Mouse (Mus musculus) kidney, embryonic 16.5 days (tissue): ENCODE data around the gene Ech1. TPM values are rescaled to one million over a fixed set of nuclear protein-coding genes. Genes with fewer than 3 reads are reported as not detected.

ENCODE experiments used
- ATAC-seq: fragments of 200-750 bp; cut with Nextera tagmentation; 2 replicates; pipeline ENCODE4 v1.8.0; 2017; ENCODE audit warnings: moderate TSS enrichment; ENCODE audit not compliant: low FRiP score, low TSS enrichment
- H3K27ac ChIP-seq: fragments of 300-500 bp; sonication (generic); 2 replicates; pipeline ENCODE4 v1.5.1; 2014; ENCODE audit warnings: low read length
- H3K27me3 ChIP-seq: fragments of 300-500 bp; sonication (generic); 2 replicates; pipeline ENCODE4 v1.6.1; 2014; ENCODE audit warnings: low read length, control low read depth, mixed read lengths; ENCODE audit not compliant: insufficient read depth
- H3K36me3 ChIP-seq: fragments of 300-500 bp; sonication (generic); 2 replicates; pipeline ENCODE4 v1.6.1; 2014; ENCODE audit warnings: low read length, control low read depth, mixed read lengths; ENCODE audit not compliant: insufficient read depth
- H3K4me1 ChIP-seq: fragments of 300-500 bp; sonication (generic); 2 replicates; pipeline ENCODE4 v1.6.1; 2014; ENCODE audit warnings: low read length, control low read depth, mixed read lengths; ENCODE audit not compliant: insufficient read depth
- H3K4me2 ChIP-seq: fragments of 300-500 bp; sonication (generic); replicated peaks from 2 replicates; pipeline ENCODE4 v1.6.1; 2014; ENCODE audit warnings: low read depth, low read length
- H3K4me3 ChIP-seq: fragments of 300-500 bp; sonication (generic); 2 replicates; pipeline ENCODE4 v1.5.1; 2014; ENCODE audit warnings: mild to moderate bottlenecking, low read length
- H3K9ac ChIP-seq: fragments of 300-500 bp; sonication (generic); replicated peaks from 2 replicates; pipeline ENCODE4 v1.6.1; 2014; ENCODE audit warnings: low read length
- H3K9me3 ChIP-seq: fragments of 300-500 bp; sonication (generic); 2 replicates; pipeline ENCODE4 v1.6.1; 2016; ENCODE audit warnings: low read length, control low read depth
- WGBS: fragments of 180-500 bp; shearing (Covaris S2); extraction: QIAGEN DNeasy Blood & Tissue Kit; methylation state at CpG from one replicate; pipeline ENCODE4 v1.1.7; 2014; 5-methylcytosine and 5-hydroxymethylcytosine counted together
- polyA plus RNA-seq: library from polyadenylated mRNA; unstranded; fragments of >200 nt; fragmentation: Nextera tagmentation; extraction: Ambion mirVana; gene quantifications from 2 replicates; pipeline ENCODE4 v1.2.1, GENCODE M21; 2015

Ech1 gene
- polyA plus RNA-seq, result 198 and 214 TPM in 2 replicates

DNA sequence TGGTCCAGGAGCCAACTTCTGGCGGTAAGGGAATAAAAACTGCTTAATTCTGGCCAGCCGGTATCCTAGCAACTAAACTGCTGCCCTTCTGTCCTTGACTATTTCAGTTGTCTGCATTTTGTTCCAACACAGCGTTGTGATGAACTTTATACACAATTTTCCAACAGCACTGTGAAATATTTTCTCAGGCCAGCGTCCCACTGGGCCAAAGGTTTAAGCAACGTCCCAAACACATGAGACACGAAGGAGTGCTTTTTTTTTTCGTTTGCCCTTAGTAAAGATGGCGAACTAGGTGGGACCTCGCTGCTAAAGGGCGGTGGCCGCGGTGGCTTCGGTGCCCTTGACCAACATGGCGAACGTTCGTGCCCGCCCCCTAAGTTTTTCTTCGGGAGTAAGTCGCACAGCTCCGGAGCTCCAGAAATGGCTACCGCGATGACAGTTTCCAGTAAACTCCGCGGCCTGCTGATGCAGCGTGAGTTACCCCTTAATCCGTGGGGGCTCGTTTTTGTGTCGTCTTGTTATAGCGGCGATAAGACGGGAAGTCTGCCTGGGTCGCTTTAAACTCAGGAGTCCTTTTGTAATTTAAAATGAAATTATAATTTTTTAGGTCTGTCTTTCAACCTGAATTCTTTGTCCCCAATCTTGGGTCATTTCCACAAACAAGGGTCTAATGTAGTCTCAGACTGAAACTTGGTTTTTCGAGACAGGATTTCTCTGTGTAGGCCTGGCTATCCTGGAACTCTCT is at the start of gene Ech1:
Gene Ech1 (plus strand): TSS at position 277 of the 745 bp plus-strand sequence.
- Histone ChIP-seq H3K4me2 (peak within 1 kb of the TSS; percentile 62), H3K36me3 (peaks cover 30% of the 10 kb centered on the region), H3K27me3 (no peaks in the 10 kb centered on the region), H3K27ac (peak within 1 kb of the TSS; percentile 95), H3K9ac (peak within 1 kb of the TSS; percentile 78), H3K4me3 (peak within 1 kb of the TSS; percentile 60), H3K9me3 (no peaks in the 10 kb centered on the region), H3K4me1 (peaks cover 13% of the 10 kb centered on the region)
- peak; percentile 86 for ATAC-seq
- 2% methylated on average over 33 of the region's 33 CpGs for WGBS

DNA sequence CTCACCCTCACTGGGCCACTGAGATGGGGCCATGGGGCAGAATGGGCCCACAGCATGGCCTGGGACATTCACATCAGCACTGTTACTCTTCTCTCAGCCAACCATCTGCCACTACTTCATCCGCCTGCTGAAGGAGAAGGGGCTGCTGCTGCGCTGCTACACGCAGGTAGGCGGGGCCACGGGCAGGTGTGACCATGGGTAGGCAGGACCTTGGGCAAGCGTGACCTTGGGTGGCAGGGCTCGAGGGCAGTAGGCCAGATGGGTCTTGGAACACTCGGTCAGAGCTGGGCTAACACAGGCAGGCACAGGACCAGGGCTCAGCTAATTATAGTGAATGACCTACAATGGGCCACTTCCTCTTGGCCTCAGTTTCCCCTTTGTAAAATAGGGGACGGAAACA is 46.2 kb upstream of the Ech1 start:
- Histone ChIP-seq H3K36me3 (no peaks in the 10 kb centered on the region), H3K27me3 (no peaks in the 10 kb centered on the region), H3K4me1 (0 out of 2 replicates have a peak, but pooled peaks cover 3% of the 10 kb centered on the region), H3K27ac (no peak overlapping the region), H3K9me3 (no peaks in the 10 kb centered on the region), H3K4me2 (no peak overlapping the region), H3K4me3 (no peak overlapping the region), H3K9ac (no peak overlapping the region)
- 85% methylated on average over 9 of the region's 9 CpGs for WGBS
- no peak for ATAC-seq

DNA sequence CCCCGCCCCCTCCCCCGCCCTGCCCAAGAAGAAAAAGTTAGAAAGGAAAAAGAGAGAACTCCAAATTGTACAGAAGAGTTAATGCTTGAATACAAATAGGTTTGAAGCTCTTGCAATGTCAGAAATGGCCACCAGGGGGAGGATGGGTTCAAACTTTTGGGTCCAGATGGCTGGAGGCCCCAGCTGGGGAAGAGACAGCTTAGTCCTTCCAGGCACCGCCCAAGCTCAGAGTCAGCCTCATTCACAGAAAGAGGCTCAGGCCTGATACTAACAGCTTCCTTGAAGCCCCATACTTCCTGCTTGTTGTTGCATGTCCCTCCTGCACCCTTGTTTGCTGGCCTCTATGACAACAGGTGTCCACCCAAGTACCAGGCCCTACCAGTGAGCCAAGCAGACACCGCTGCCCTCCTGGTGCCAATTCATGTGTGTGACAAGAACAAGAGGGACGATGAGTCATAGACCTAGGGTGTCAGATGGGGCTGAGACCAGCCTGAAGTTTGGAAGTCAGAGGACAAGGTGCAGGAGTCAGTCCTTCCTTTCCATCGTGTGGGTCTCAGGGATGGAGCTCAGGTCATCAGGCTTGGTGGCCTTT is 44.9 kb upstream of the Ech1 start:
- Histone ChIP-seq H3K4me2 (no peak overlapping the region), H3K4me3 (no peak overlapping the region), H3K9ac (no peak overlapping the region), H3K27ac (no peak overlapping the region), H3K27me3 (no peaks in the 10 kb centered on the region), H3K4me1 (0 out of 2 replicates have a peak, but pooled peaks cover 3% of the 10 kb centered on the region), H3K36me3 (no peaks in the 10 kb centered on the region), H3K9me3 (no peaks in the 10 kb centered on the region)
- peak; percentile 77 for ATAC-seq
- WGBS, result 46% methylated on average over 6 of the region's 6 CpGs

DNA sequence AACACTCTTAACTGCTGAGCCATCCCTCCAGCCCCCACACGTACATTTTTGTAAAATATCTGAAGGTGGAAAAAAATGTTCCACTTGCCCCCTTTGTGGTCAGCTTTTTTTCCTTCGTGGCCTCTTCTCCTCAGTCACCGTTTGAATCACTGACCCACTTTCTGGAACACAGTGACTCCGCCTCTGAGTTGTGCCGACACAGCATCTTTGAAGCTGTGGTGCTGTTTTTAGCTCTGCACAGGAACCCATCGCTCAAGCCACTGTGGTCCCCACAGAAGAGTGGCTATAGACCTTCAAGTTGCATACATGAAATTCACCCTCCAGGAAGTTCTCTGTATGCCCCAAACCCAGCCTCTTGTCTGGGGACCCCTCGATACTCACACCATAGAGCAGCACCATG is 44.2 kb upstream of the Ech1 start:
- H3K9ac ChIP-seq, result no peak overlapping the region
- no peak overlapping the region for H3K27ac ChIP-seq
- no peaks in the 10 kb centered on the region for H3K27me3 ChIP-seq
- ATAC-seq, result no peak
- H3K36me3 ChIP-seq, result no peaks in the 10 kb centered on the region
- no peak overlapping the region for H3K4me3 ChIP-seq
- WGBS, result 68% methylated on average over 7 of the region's 7 CpGs
- no peaks in the 10 kb centered on the region for H3K9me3 ChIP-seq
- 0 out of 2 replicates have a peak, but pooled peaks cover 3% of the 10 kb centered on the region for H3K4me1 ChIP-seq
- H3K4me2 ChIP-seq, result no peak overlapping the region

DNA sequence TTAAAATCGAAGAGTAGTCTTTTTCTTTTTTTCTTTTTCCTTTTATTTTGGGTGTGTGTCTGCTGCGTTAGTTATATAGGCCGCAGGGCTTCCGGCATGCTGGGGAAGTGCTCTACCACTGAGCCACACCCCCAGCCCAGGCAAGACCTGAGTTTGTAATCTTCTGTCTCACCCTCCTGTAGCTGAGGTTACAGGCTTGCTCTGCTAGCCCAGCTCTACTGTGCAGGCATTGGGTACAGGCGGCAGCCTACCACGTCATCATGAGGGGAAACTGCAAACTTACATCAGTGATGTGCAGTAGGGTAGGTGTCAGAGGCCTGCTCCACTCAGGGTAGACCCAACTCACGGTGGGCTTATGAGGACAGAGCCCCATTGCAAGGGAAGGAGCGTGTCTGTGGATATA is 43.8 kb upstream of the Ech1 start:
- Histone ChIP-seq H3K4me1 (0 out of 2 replicates have a peak, but pooled peaks cover 3% of the 10 kb centered on the region), H3K27me3 (no peaks in the 10 kb centered on the region), H3K9ac (no peak overlapping the region), H3K36me3 (peaks cover 3% of the 10 kb centered on the region; the same call in 1 of the 2 replicates), H3K4me3 (no peak overlapping the region), H3K9me3 (no peaks in the 10 kb centered on the region), H3K4me2 (no peak overlapping the region), H3K27ac (no peak overlapping the region)
- ATAC-seq, result no peak
- WGBS, result 93% methylated on average over 8 of the region's 8 CpGs

DNA sequence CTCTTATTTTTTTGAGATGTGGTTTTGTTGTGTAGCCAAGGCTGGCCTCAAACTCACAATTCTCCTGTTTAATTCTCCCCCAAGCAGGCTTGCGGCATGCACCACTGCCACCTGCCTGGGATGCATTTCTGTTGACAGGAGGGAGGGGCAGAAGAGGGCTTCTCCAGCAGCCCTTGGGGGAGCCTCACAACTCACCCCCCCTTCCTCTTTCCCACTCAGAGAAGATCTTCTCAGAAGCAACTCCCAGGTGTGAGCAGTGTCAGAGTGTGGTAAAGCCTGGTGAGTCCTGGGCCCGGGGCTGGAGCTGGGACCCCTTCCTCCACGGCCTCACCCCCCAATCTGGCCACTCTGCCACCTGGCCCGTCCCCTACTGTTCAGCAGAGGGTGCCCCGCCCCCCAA is 39.9 kb upstream of the Ech1 start:
- 79% methylated on average over 5 of the region's 5 CpGs for WGBS
- peaks cover 10% of the 10 kb centered on the region for H3K4me1 ChIP-seq
- H3K27me3 ChIP-seq, result no peaks in the 10 kb centered on the region
- no peak overlapping the region for H3K4me3 ChIP-seq
- no peak overlapping the region for H3K27ac ChIP-seq
- H3K9me3 ChIP-seq, result no peaks in the 10 kb centered on the region
- no peak overlapping the region for H3K4me2 ChIP-seq
- H3K9ac ChIP-seq, result no peak overlapping the region
- ATAC-seq, result no peak
- H3K36me3 ChIP-seq, result peaks cover 5% of the 10 kb centered on the region; the same call in 1 of the 2 replicates

DNA sequence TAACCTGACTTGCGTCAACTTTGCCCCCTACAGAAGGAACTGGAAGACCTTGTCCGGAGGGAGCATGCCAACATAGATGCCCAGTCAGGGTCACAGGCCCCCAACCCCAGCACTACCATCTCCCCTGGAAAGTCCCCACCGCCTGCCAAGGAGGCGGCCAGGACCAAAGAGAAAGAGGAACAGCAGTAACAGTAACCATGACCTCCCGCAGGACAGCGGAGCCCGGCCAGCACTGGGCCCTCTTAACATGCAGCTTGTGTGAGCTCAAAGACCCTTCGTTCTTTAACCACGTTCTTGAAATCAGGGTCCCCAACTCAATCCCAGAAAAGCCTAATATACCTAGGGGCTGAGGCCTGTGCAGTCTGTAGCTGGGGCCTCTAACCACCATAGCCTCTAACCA is 37.1 kb upstream of the Ech1 start:
- WGBS, result 92% methylated on average over 9 of the region's 9 CpGs
- ATAC-seq, result no peak
- no peaks in the 10 kb centered on the region for H3K9me3 ChIP-seq
- no peaks in the 10 kb centered on the region for H3K27me3 ChIP-seq
- no peak overlapping the region for H3K4me3 ChIP-seq
- H3K27ac ChIP-seq, result no peak overlapping the region
- H3K4me2 ChIP-seq, result no peak overlapping the region
- H3K4me1 ChIP-seq, result peaks cover 8% of the 10 kb centered on the region
- H3K36me3 ChIP-seq, result peaks cover 5% of the 10 kb centered on the region; the same call in 1 of the 2 replicates
- H3K9ac ChIP-seq, result no peak overlapping the region

DNA sequence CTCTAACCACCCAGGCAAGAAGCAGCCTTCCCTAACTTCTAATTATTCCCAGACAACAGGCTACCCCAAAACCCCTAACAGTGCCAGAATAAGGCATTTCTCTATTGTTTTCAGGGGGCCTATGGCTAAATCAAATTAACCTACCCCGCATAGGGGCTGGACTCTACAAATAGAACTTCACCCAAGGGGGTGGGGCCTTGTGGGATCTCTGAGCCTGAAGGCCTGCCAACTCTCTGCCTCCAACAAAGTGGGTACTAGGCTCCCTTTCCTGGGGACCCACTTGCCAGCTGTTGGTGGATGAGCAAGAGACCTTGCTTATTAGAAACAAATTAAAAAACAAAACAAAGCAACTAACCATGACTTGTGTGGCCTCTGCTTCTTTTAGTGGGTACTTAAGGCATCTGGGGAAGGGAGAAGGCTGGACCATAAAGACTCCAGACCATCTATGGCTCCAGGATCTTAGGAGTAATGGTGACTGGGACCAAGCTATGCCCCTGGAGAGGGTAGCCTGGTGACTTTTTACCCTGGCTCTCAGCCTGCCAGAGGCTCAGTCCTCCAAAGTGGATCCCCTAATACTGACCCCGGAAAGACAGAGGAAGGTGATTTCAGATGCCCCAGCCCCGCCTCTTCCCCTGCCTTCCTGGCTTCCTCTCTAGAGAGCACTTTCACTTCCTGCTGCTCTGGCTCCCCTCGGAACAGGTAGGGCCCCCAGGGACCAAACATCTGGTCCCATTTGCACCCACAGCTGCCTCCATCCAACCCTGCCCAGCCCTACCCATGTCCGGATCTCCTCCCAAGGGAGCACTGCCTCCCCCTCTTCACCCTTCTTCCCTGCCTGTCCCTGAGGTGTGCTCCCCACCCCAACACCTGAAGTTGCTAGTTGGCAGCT is 36.5 kb upstream of the Ech1 start, which contains the start of gene Rinl:
Gene Rinl (plus strand): TSS at position 663 of the 889 bp plus-strand sequence.
- Histone ChIP-seq H3K4me3 (no peak within 1 kb of the TSS), H3K27ac (peak within 1 kb of the TSS; percentile 31; the same call in 1 of the 2 replicates), H3K27me3 (no peaks in the 10 kb centered on the region), H3K4me1 (peaks cover 8% of the 10 kb centered on the region), H3K36me3 (peaks cover 5% of the 10 kb centered on the region; the same call in 1 of the 2 replicates), H3K4me2 (no peak within 1 kb of the TSS), H3K9me3 (no peaks in the 10 kb centered on the region), H3K9ac (no peak within 1 kb of the TSS)
- 56% methylated on average over 5 of the region's 5 CpGs for WGBS
- ATAC-seq, result no peak

DNA sequence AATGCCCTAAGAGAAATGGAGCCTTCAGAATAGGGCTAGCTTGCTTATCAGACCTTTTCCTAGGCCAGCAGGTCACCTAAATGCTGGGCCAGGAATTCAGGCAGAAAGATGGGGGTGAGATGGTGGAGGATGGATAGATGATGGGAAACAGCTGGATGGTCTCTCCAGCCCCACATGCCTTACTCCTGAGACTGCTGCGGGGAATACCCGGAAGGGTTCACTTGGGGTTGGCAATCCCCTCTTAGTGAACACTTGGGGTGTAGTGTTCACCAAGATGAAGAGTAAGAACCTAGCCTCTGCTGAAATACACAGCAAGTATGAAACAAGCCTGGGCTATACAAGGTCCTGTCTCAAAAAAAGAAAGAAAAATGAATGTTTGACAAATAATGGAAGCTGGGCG is 35.8 kb upstream of the Ech1 start:
- no peak for ATAC-seq

More for the DNA sequence above, 35.8 kb upstream of the Ech1 start:
- 49% methylated on average over 3 of the region's 3 CpGs for WGBS
- Histone ChIP-seq H3K4me2 (no peak overlapping the region), H3K4me1 (peaks cover 8% of the 10 kb centered on the region), H3K9ac (no peak overlapping the region), H3K27ac (peak overlapping the region; percentile 31; the same call in 1 of the 2 replicates), H3K4me3 (no peak overlapping the region), H3K36me3 (peaks cover 5% of the 10 kb centered on the region; the same call in 1 of the 2 replicates), H3K27me3 (no peaks in the 10 kb centered on the region), H3K9me3 (no peaks in the 10 kb centered on the region)
